Mouse (Mus musculus): ENCODE measurements around the gene Gm11077.

GRCm38 (mm10) chr6:140732971-140733640, 4.0 kb downstream of the Gm11077 start:
- TF ChIP-seq CTCF (IDR thresholded peaks at IDR 0.05; ENCODE audit: extremely low read depth, insufficient read depth, low read length) (no peak), POLR2A (IDR thresholded peaks at IDR 0.05; ENCODE audit: extremely low read depth, insufficient read depth, low read length) (no peak)
